Mouse (Mus musculus) C2C12 (cell line): ENCODE measurements at regions not wholly inside any gene's neighbourhood (a gene's known extent, or its start where the extent isn't known, plus 50 kb on each side); places are given as distances from the start of the nearest gene placed in this dataset.

Source experiments
- CTCF ChIP-seq: IDR thresholded peaks from one replicate; pipeline ENCODE4 v1.5.1; 2011; ENCODE audit not compliant: control insufficient read depth, insufficient read depth, insufficient read length
- MAX ChIP-seq: IDR thresholded peaks from one replicate; pipeline ENCODE4 v1.6.1; 2011; ENCODE audit warnings: mild to moderate bottlenecking, control low read depth
- USF1 ChIP-seq: IDR thresholded peaks from one replicate; pipeline ENCODE4 v1.6.1; 2011; ENCODE audit warnings: low read depth, mild to moderate bottlenecking, control low read depth, moderate library complexity

DNA sequence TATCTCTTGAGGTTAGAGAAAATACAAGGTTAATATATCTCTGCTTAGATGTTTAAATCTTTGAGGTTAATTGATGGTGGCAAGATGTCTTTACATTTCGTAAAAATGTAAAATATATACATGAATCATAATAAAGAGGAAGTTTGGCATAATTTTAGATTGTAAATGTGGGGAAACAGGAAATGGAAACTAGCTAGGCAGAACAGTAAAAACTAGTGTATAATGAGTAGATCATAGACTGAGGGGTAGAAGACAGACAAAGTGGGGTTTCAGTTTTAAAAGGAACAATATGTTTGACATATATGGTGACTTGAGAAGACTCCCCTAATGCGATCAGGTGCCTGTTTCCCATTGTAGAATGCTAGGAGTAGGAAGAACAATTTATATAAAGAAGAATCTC is 519.3 kb downstream of the Lmo4 start:
- TF ChIP-seq CTCF (no peak), USF1 (no peak), MAX (no peak)
